Mouse (Mus musculus): ENCODE measurements around the gene Prr13.

The Prr13 gene

GRCm38 (mm10) chr15:102458904-102459317, at the start of gene Prr13:
Prr13 (plus strand) TSS chr15:102459028.
- DNase-seq (ENCODE audit: inconsistent ontology term): peak; percentile 95

- no peak for DNase-seq (ENCODE audit: inconsistent ontology term)
These were observed 49.5 kb upstream of the Prr13 start for GRCm38 (mm10) chr15:102409286-102409685.

- no peak for DNase-seq (ENCODE audit: inconsistent ontology term)
These were observed 47.8 kb upstream of the Prr13 start for GRCm38 (mm10) chr15:102411077-102411476.

- DNase-seq (ENCODE audit: inconsistent ontology term): no peak
These were observed 45.1 kb upstream of the Prr13 start for GRCm38 (mm10) chr15:102413687-102414086.

GRCm38 (mm10) chr15:102417524-102417923, 41.3 kb upstream of the Prr13 start:
- DNase-seq (ENCODE audit: inconsistent ontology term): no peak

GRCm38 (mm10) chr15:102420986-102421385, 37.8 kb upstream of the Prr13 start:
- DNase-seq (ENCODE audit: inconsistent ontology term): peak; percentile 40

- peak; percentile 51 for DNase-seq (ENCODE audit: inconsistent ontology term)
These were observed 37.4 kb upstream of the Prr13 start for GRCm38 (mm10) chr15:102421437-102421836.

- DNase-seq (ENCODE audit: inconsistent ontology term): no peak
These were observed 35.1 kb upstream of the Prr13 start for GRCm38 (mm10) chr15:102423602-102424240.

- DNase-seq (ENCODE audit: inconsistent ontology term): no peak
These were observed 34.2 kb upstream of the Prr13 start for GRCm38 (mm10) chr15:102424657-102425056.

GRCm38 (mm10) chr15:102426963-102427362, 31.9 kb upstream of the Prr13 start:
- DNase-seq (ENCODE audit: inconsistent ontology term): no peak

GRCm38 (mm10) chr15:102432046-102432445, 26.8 kb upstream of the Prr13 start:
- no peak for DNase-seq (ENCODE audit: inconsistent ontology term)

- DNase-seq (ENCODE audit: inconsistent ontology term): no peak
These were observed 25.7 kb upstream of the Prr13 start for GRCm38 (mm10) chr15:102433173-102433572.

GRCm38 (mm10) chr15:102442490-102442889, 16.3 kb upstream of the Prr13 start:
- DNase-seq (ENCODE audit: inconsistent ontology term): peak; percentile 64

- DNase-seq (ENCODE audit: inconsistent ontology term): no peak
These were observed 13.7 kb upstream of the Prr13 start, which contains the start of gene Amhr2 for GRCm38 (mm10) chr15:102445146-102445545. Amhr2 (plus strand) TSS chr15:102445367.

GRCm38 (mm10) chr15:102446448-102446847, 12.4 kb upstream of the Prr13 start:
- no peak for DNase-seq (ENCODE audit: inconsistent ontology term)

GRCm38 (mm10) chr15:102449366-102449765, 9.5 kb upstream of the Prr13 start:
- DNase-seq (ENCODE audit: inconsistent ontology term): no peak

- peak; percentile 40 for DNase-seq (ENCODE audit: inconsistent ontology term)
These were observed 7.9 kb upstream of the Prr13 start for GRCm38 (mm10) chr15:102450928-102451327.

- no peak for DNase-seq (ENCODE audit: inconsistent ontology term)
These were observed 7.0 kb upstream of the Prr13 start for GRCm38 (mm10) chr15:102451666-102452430.

- no peak for DNase-seq (ENCODE audit: inconsistent ontology term)
These were observed 2.8 kb upstream of the Prr13 start for GRCm38 (mm10) chr15:102455993-102456392.

- DNase-seq (ENCODE audit: inconsistent ontology term): no peak
These were observed 635 bp upstream of the Prr13 start for GRCm38 (mm10) chr15:102458050-102458736.

GRCm38 (mm10) chr15:102459381-102459780, 553 bp downstream of the Prr13 start:
- DNase-seq (ENCODE audit: inconsistent ontology term): no peak

GRCm38 (mm10) chr15:102459847-102460246, 1.0 kb downstream of the Prr13 start:
- DNase-seq (ENCODE audit: inconsistent ontology term): no peak

All from Muller cell, postnatal 12 days (primary cell).